ENCODE assay signal across 20 mouse cellular contexts in genomic region chr11:87046968-87047367, GRCm38 (mm10).
"Had no signal": no experiment of that assay in that cellular context is flagged by ENCODE, and none has a peak within 500 bp of the region (broad histone marks: within the 10 kb centered on the region; RNA-seq: fewer than 3 reads in every experiment).

No protein-coding gene starts in this region.

- H3K36me3 ChIP-seq: liver, embryonic 13.5 days; liver, embryonic 15.5 days had no signal

- H3K27ac ChIP-seq: heart, embryonic 10.5 days; hindbrain, embryonic 13.5 days; hindbrain, embryonic 15.5 days; hindbrain, postnatal 0 days; left cerebral cortex, adult 2 months; limb, embryonic 10.5 days; limb, embryonic 12.5 days; liver, embryonic 13.5 days; liver, embryonic 15.5 days had no signal

- DNase-seq: gastrocnemius, postnatal 14 days; gastrocnemius, postnatal 36 days; heart, adult 18-20 months; heart, postnatal 14 days; heart, postnatal 36 days; kidney, adult 11 months; kidney, adult 2 months; kidney, postnatal 25 days; liver, embryonic 13.5 days; liver, postnatal 0 days had no signal

- ATAC-seq: hindbrain, postnatal 0 days; intestine, embryonic 16.5 days; liver, postnatal 0 days had no signal

- H3K4me2 ChIP-seq: heart, embryonic 12.5 days; hindbrain, embryonic 13.5 days; hindbrain, embryonic 15.5 days; limb, embryonic 12.5 days; liver, embryonic 13.5 days; liver, embryonic 15.5 days had no signal

- H3K27me3 ChIP-seq: heart, embryonic 12.5 days; hindbrain, embryonic 13.5 days; hindbrain, embryonic 15.5 days; limb, embryonic 12.5 days; liver, embryonic 13.5 days; liver, embryonic 15.5 days had no signal

- H3K4me3 ChIP-seq: heart, embryonic 10.5 days; heart, embryonic 12.5 days; hindbrain, embryonic 13.5 days; hindbrain, embryonic 15.5 days; left cerebral cortex, adult 2 months; limb, embryonic 10.5 days; limb, embryonic 12.5 days; liver, embryonic 13.5 days; liver, embryonic 15.5 days had no signal

- H3K4me1 ChIP-seq: heart, embryonic 10.5 days; heart, embryonic 12.5 days; hindbrain, embryonic 13.5 days; hindbrain, embryonic 15.5 days; limb, embryonic 10.5 days; limb, embryonic 12.5 days had no signal

- H3K9me3 ChIP-seq: heart, embryonic 10.5 days; heart, embryonic 12.5 days; hindbrain, embryonic 13.5 days; hindbrain, embryonic 15.5 days; limb, embryonic 10.5 days; limb, embryonic 12.5 days; liver, embryonic 13.5 days; liver, embryonic 15.5 days had no signal

- H3K9ac ChIP-seq: heart, embryonic 12.5 days; hindbrain, embryonic 13.5 days; hindbrain, embryonic 15.5 days; limb, embryonic 12.5 days; liver, embryonic 13.5 days; liver, embryonic 15.5 days; liver, postnatal 0 days had no signal
